Mouse (Mus musculus): Measurements from ENCODE around the gene Ttc7. TPM values are rescaled to one million over a fixed set of nuclear protein-coding genes. Genes with fewer than 3 reads are reported as not detected.

The Ttc7 gene
- polyA plus RNA-seq (2014; fragmentation: Illumina TruSeq; extraction: RNeasy Lipid Tissue Mini Kit (QIAGEN cat#74804); ENCODE audit: low read depth, low replicate concordance): 20.6 TPM

DNA sequence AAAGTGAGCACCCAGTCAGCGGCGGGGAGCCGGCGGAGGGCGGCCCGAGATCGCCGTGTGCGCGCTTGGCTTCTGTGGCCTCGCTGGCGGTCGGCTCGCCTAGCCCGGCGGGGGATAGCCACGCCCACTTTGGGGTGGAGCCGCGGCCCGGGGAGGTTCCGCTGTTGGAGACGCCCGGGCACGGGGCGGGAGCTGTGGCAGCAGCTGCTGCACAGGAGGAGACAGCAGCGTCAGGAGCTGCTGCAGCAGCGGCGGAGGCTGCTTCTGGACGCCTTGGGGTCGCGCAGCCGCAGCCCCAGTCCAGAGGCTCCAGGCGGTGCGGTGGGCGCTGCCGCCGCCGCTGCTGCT is at the start of gene Ttc7:
TSS of gene Ttc7 (plus strand) at position 181 of the 348 bp plus-strand sequence.

DNA sequence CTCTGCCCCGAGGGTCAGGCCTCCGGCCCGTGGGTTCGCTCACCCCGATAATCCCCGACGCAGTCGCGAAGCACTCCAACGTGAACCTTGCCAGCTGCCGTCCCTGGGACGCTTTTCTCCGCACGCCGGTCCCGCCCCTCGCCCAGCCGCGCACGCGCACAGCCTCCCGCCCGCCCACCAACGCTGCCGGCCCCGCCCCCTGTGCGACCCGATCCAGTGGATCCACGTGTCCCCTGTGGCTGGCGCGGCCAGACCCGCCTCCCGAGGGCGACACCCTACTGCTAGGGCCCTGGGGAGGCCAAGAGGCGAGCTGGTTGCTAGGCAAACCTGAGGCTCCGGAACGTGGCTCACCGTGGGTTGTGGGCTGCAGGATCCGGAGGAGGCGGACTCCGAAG is 16.9 kb upstream of the Ttc7 start, which contains the start of gene Mcfd2:
TSS of gene Mcfd2 (minus strand) at position 144 of the 395 bp plus-strand sequence.

DNA sequence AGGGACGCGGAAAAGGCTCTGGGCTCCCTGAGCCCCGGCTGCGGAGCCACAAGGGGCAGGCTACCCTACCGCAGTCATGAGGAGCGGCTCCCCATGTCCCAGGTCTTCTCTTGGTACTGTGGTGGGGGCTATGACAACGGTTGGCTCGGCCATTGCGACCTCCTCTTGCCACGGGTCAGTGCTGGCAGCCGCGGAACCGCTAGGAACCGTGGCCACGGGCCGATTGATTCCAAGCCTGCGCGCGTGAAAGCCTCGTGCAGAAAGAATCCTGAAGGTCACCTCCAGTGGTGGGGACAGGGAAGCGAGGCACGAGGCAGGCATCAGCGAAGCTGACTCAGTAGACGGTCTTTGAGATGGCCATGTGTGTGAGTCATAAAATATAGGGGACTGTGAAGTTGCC is 144.8 kb downstream of the Ttc7 start, which contains the start of gene Stpg4:
TSS of gene Stpg4 (minus strand) at position 231 of the 400 bp plus-strand sequence.

Other genes with a start within 250 kb of the Ttc7 start
- 16.2 TPM for gene Socs5, start 175.2 kb upstream of the Ttc7 start, polyA plus RNA-seq (2014; fragmentation: Illumina TruSeq; extraction: RNeasy Lipid Tissue Mini Kit (QIAGEN cat#74804); ENCODE audit: low read depth, low replicate concordance)
- 75.2 TPM for gene Mcfd2, start 17.0 kb upstream of the Ttc7 start, polyA plus RNA-seq (2014; fragmentation: Illumina TruSeq; extraction: RNeasy Lipid Tissue Mini Kit (QIAGEN cat#74804); ENCODE audit: low read depth, low replicate concordance)
- gene Stpg4, start 144.9 kb downstream of the Ttc7 start, polyA plus RNA-seq (2014; fragmentation: Illumina TruSeq; extraction: RNeasy Lipid Tissue Mini Kit (QIAGEN cat#74804); ENCODE audit: low read depth, low replicate concordance): not detected
- gene Calm2, start 164.0 kb downstream of the Ttc7 start, polyA plus RNA-seq (2014; fragmentation: Illumina TruSeq; extraction: RNeasy Lipid Tissue Mini Kit (QIAGEN cat#74804); ENCODE audit: low read depth, low replicate concordance): 215 TPM